Mouse (Mus musculus) layer of hippocampus, adult 18-20 months (tissue): Measurements from ENCODE around the gene Plcl1. TPM values are rescaled to one million over a fixed set of nuclear protein-coding genes. Genes with fewer than 3 reads are reported as not detected.

ENCODE experiments used
- DNase-seq, 2 experiments: peaks; one replicate each; pipeline ENCODE4 v3.0.0; 2022; ENCODE audit warnings: low spot score in 2 of 2
- total RNA-seq, 2 experiments: library from RNA; stranded (reverse); gene quantifications; 2 replicates each; pipeline ENCODE4 v1.2.3; 2021

Plcl1 gene
- total RNA-seq, 2 experiments from 2014 or later, result 31.0 to 33.7 TPM

DNA sequence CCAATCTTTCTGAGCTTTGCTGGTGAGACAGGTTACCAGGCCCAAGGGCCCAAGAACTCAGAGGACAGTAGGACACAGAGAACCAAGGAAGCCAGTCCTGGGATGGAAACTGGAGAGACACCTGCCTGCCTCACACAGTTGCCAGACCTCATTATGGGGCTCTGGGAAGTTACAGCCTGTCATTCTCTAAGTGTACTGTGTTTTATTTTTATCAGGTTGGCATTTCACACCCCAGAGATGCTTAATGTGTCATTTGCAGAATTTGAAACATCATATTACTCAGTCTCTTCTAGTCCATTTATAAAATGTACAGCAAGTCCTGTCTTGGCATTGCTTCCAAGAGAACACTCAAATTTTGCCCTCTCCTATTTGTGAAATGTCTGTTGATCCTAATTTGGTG lies 111.5 kb downstream of the Plcl1 start:
- DNase-seq, result peak in 1 of 2 experiments; percentile 17

DNA sequence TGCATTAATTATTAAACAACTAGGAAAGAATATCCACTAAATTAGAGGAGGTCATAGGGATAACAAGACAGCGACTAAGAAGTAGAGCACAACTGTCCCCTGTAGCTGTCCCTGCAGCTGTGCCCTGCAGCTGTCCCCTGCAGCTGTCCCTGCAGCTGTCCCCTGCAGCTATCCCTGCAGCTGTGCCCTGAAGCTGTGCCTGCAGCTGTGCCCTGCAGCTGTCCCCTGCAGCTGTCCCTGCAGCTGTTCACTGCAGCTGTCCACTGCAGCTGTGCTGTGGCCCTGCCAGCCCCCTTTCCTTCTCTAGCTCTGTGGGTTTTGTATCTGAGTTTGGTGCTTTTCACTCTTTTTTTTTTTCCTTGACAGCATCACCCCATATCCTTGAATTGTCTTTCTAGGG lies 118.2 kb downstream of the Plcl1 start:
- DNase-seq, result no peak

DNA sequence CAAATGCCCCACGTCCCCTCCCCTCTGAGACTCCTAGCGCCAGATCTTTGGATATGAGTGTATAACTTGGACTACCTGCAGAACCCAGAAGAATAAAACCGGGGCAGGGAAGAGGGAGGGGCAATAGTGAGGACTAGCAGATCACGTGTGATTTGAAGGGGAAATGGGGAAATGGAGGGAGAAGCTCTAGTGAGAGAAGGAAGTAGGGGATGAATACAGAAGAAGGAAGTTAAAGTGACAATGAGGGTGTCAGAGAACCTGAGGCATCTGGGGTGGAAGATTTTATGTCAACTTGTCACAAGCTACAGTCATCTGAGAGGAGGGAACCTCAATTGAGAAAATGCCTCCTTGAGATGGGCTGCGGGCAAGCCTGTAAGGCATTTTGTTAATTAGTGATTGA lies 119.4 kb downstream of the Plcl1 start:
- no peak for DNase-seq

DNA sequence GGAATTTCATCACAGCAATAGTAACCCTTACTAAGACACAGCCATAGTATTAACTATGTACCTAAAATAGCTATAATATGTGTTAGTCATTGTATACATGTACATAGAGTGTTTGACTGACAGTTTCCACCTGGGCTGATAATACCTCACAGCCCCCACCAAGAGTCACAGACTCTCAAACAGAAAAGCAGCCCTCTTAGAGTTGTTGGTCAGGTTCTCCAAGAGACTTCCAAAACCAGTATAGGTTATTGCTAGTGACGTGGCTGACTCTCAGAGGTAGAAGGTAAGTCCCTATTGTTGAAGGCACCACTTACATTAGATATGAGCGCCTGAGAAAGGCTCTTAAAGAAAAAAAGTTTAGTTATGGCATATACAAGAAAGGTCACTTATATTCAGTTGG lies 120.0 kb downstream of the Plcl1 start:
- DNase-seq, result no peak

GRCm38 (mm10) chr1:55528547-55529304 lies 123.0 kb downstream of the Plcl1 start:
- DNase-seq, result no peak

- no peak for DNase-seq
Measured at GRCm38 (mm10) chr1:55533823-55534222, 128.1 kb downstream of the Plcl1 start.

GRCm38 (mm10) chr1:55554405-55554804 lies 148.7 kb downstream of the Plcl1 start:
- DNase-seq, result no peak

- DNase-seq, result no peak
Measured at GRCm38 (mm10) chr1:55557960-55558359, 152.2 kb downstream of the Plcl1 start.

DNA sequence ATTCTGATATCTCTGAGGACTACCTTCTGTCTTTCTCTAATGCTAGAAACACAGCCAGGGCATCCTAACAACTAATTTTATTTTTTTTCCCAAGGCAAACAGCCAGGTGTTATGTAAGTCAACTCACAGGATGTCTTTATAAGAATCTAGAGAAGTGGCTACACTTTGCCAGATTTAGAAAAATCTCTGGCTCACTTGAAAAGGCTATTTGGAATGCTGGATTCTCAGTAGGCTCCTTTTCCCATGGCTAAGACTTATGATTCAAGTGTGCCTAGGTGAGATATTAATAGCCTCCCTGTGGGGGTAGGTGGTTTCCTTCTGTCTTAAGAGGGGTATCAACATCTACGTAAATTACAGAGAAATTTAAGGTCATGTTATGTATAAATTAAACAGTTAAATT lies 152.7 kb downstream of the Plcl1 start:
- DNase-seq, result no peak

GRCm38 (mm10) chr1:55559998-55560397 lies 154.3 kb downstream of the Plcl1 start:
- DNase-seq, result peak in 1 of 2 experiments; percentile 20

- DNase-seq, result no peak
Measured at GRCm38 (mm10) chr1:55565933-55566332, 160.2 kb downstream of the Plcl1 start.

DNA sequence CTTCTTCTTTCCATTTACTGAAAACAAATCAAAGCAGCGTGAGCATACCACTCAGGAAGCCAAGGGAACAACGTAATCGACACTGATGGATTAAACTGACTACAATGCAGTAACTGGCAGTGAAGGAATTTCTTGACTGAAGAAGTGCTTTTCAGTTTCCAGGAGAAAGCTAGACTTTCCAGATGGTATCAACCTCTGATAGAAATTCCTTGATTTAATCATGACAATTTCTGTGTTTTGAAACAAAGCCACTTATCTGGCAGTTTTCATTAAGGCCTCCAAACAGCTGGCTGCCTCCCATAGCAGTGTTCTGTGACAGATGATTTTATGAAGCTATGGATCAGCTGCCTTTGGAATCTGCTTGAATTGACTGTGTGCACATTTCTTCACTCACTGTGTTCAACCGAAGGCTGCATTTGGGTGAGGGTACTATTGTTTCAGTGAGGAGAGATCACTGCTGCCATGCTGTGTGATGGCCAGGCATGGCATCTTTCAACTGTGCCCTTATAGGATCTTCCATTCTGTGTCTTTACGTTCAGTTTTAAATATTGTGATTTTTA lies 162.2 kb downstream of the Plcl1 start:
- DNase-seq, result no peak

GRCm38 (mm10) chr1:55570225-55570624 lies 164.5 kb downstream of the Plcl1 start:
- no peak for DNase-seq

DNA sequence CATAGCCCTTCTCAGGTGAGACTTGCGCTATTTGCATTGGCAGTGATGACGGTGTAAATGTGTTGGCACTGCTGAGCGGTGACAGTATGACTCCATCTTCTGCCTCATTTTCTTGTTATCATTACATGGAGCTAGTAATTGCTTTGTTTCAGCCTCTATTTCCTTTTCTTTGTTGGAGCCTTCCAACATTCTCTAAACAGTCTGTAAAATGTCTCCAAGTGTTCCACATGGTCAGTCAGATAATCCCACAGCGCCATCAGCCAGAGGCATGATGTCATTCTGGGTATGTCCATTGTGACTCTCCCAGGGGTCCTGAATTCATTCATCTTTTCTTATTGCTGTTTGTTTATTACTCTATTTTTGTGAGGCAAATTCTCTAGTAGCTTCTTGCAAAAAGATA lies 165.7 kb downstream of the Plcl1 start:
- no peak for DNase-seq

DNA sequence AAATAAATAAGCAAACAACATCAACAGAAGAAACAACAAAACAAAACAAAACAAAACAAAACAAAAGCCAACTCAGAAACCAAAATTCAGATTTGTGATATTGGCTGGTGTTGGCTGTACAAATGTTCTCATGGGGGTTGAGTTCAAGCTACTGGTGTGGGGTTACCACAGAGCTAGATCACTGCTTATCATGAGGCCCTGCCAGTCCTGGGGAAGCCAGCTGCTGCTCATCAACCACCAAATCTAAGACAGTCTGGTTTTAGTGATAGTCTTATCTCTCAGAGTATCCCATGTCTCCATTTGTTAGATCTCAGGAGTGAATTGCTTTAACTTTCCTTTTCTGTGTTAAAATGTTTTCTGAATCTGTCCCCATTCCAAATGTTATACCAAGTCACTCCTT lies 166.5 kb downstream of the Plcl1 start:
- DNase-seq, result no peak

- DNase-seq, result no peak
Measured at GRCm38 (mm10) chr1:55572664-55573063, 166.9 kb downstream of the Plcl1 start.

DNA sequence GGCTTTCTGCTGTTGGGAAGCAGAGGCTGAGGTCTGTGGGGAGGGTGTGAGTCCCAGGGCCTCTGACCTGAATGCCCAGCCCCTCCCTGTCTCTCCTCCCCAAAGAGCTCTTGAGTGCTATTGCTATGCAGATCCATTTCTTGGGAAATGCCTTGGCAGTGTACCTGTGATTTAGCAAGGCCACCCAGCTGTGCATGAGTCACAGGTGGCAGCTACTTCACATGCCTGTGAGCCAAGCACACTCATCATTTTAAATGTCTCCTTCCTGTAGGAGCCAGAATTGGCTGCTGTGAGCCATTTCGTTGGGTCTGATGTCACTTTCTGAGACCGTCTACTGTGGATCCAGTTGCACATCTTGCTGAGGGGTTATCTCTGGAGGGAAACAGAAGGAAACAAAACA lies 170.2 kb downstream of the Plcl1 start:
- no peak for DNase-seq

DNA sequence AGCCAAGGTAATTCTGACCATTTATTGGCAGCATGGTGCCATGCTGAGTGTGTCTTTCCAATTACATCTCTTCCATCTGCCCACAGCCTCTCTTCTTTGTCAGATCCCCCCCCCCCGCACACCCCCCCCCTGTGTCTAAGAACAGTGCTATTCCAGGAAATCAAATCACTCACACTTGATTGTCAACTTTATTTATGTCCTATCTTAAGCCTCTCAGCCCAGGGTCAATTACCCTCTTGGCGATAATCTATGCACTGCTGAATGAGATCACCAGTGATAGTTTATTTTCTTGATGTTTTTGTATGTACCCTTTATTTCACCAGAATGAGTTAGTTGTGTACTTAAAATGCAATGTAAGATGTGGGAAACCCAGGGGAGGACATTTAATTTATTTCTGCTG lies 176.0 kb downstream of the Plcl1 start:
- no peak for DNase-seq

DNA sequence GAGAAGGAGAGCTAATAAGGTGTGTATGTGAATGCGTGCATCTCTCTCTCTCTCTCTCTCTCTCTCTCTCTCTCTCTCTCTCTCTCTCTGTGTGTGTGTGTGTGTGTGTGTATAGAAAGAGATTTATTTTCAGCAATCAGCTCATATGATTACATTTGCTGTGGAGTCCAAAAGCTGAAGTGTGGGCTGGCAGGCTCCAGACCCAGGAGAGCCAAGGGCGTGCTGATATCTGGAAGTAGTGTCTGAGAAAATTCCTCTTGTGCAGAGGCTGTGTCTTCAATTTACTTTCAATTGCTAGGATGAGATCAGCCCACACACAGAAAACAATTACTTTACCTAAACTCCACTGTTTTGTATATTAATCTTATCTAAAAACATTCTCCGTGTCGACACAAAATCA lies 179.7 kb downstream of the Plcl1 start:
- no peak for DNase-seq

DNA sequence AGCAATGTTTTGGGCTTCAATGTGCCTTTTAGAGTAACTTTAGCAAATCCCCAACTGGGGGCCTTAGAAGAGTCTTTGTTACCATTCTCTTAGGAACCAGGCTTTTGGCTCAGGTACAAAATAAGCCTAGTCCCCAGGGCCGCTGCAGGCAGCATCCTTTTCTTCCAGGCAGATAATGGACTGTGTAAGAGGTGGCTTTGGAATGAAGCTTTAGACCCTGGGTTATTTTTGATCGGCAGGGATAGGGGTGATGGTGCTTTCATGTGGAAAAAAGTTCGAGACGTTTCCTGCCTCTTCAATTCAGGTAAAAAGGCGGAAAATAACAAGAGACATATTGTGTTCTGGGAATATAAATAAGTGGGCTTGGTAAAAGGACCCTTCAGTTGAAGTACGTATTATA lies 182.4 kb downstream of the Plcl1 start:
- DNase-seq, result no peak

DNA sequence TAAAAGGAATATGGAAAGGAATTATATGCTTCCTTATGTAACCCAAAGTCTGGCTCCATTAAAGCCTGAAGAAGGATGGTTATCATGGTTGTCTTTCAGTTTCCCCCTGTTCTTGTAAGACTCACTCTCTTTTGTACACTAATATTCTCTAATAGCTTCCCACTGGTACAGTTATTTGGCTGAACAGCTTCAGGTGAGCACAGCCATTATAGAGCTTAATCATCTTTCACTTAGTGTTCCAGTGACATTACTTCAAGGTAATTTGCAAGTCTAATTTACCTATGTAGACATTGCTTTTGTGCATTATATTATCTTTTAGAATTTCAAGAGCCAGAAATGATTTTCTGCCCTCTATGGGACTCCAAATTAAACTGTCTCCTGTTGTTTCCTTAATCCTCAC lies 184.3 kb downstream of the Plcl1 start:
- DNase-seq, result no peak

DNA sequence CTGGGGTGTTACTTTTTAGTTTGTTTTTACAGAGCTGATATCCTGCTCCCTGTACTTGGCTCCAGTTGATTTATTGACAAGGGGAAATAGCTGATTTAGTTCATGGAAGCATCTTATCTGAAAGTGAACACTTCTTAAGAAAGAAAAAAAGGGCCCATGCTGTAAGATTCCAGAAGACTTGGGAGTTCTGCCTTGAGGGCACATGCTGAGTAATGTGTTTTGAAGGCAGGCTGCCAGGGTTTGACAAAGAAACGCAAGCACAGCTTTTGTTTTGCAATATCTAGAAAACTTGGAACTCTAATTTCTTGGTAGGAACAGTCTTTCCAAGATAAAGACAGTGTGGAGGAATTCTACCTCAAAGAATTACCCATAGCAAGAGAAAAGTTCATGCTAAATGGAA lies 194.8 kb downstream of the Plcl1 start:
- peak in 1 of 2 experiments; percentile 40 for DNase-seq

GRCm38 (mm10) chr1:55604593-55604992 lies 198.9 kb downstream of the Plcl1 start:
- DNase-seq, result no peak
